Mouse (Mus musculus): ENCODE measurements around the gene A930018P22Rik. TPM values are rescaled to one million over a fixed set of nuclear protein-coding genes. Genes with fewer than 3 reads are reported as not detected.

The A930018P22Rik gene
- polyA plus RNA-seq, 1 experiment = not detected

DNA sequence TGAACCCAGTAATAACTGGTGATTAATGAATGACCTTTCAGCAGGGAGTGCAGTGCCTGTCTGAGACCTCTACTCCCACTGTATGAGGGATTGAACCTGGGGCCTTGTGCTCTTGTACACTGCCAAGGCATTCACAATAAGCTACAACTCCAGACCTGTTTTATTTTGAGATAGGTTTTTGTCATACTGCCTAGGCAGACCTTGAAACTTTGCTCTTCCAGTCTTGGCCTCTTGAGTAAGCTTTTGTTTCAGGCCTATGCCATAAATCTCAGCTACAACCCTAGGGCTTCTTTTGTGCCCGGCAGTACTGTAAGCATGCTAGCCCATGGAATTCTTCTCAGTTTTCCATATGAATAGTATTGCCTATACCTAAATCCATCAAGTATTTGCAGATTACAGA, 3.5 kb upstream of the A930018P22Rik start:
- Histone ChIP-seq H3K27ac (ENCODE audit: insufficient read depth, low read length) (no peak overlapping the region), H3K4me1 (ENCODE audit: control insufficient read depth, insufficient read depth, low read length) (no peaks in the 10 kb centered on the region), H3K4me3 (ENCODE audit: insufficient read depth, low read length) (no peak overlapping the region)
- TF ChIP-seq POLR2A (IDR thresholded peaks at IDR 0.05; ENCODE audit: low read depth, low read length) (no peak), CTCF (IDR thresholded peaks at IDR 0.05; ENCODE audit: borderline replicate concordance, insufficient read depth, low read length) (no peak)

DNA sequence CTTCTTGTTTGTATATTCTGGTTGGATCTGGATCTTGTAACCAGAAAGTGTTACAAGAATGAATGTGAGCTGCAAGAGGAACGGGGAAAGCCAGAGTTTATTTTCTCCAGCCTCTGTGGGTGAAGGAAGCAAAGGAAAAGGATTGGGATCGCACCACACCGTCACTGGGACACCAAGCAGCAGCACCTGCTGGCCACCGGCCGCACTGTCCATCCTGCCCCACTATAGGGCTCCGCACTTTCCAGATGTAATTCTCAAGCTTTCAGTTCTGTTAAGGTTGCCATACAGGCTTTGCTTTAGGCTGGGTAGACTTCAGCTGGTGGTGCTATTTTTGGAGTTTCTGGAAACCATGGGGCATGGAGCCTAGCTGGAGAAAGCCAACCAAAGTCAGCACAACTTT, 2.3 kb upstream of the A930018P22Rik start:
- TF ChIP-seq POLR2A (IDR thresholded peaks at IDR 0.05; ENCODE audit: low read depth, low read length) (no peak), CTCF (IDR thresholded peaks at IDR 0.05; ENCODE audit: borderline replicate concordance, insufficient read depth, low read length) (no peak)
- Histone ChIP-seq H3K4me1 (ENCODE audit: control insufficient read depth, insufficient read depth, low read length) (no peaks in the 10 kb centered on the region), H3K4me3 (ENCODE audit: insufficient read depth, low read length) (no peak overlapping the region), H3K27ac (ENCODE audit: insufficient read depth, low read length) (no peak overlapping the region)

DNA sequence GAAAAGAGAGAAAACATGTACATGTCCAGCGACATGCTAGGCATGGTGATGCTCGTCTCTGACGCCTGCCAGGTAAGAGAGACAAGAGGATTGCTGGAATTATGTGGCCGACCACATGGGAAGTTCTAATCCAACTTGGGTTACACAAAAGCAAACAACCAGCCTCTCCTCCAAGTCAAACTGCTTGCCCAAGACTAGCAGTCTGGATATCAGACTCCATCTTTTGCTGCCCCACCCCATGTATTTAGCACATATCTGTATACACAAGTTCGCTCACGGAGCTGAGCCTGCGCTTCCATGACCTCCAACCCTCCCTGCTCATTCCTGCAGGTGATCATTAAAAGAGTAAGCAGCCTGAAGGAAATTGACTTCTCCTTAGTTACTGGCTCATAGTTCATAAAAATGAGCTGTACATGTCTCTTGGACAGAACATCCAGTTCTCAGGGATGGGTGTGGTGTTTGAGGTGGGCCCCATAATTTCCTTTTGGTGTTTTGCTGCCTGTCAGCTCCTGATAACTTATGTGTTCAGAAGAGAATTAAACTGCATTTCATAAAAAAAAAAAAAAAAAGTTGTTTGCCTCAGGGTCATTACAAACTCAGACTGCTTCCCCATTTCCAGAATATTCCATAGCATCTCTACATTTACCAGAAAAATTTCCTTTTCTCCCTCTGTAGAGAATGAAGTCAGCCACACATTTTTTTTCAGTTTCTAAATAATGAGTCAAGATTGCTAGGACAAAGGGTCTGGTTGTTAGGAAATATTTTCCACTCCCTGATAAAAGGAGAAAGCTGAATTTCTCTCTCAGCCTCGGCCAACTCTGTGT, 676 bp upstream of the A930018P22Rik start:
- TF ChIP-seq CTCF (IDR thresholded peaks at IDR 0.05; ENCODE audit: borderline replicate concordance, insufficient read depth, low read length) (no peak), POLR2A (IDR thresholded peaks at IDR 0.05; ENCODE audit: low read depth, low read length) (no peak)
- H3K27ac ChIP-seq (ENCODE audit: insufficient read depth, low read length) = peak overlapping the region; percentile 14; the same call in 1 of the 2 replicates
- 0 out of 2 replicates have a peak, but pooled peaks cover 3% of the 10 kb centered on the region for H3K4me1 ChIP-seq (ENCODE audit: control insufficient read depth, insufficient read depth, low read length)
- H3K4me3 ChIP-seq (ENCODE audit: insufficient read depth, low read length) = no peak overlapping the region

DNA sequence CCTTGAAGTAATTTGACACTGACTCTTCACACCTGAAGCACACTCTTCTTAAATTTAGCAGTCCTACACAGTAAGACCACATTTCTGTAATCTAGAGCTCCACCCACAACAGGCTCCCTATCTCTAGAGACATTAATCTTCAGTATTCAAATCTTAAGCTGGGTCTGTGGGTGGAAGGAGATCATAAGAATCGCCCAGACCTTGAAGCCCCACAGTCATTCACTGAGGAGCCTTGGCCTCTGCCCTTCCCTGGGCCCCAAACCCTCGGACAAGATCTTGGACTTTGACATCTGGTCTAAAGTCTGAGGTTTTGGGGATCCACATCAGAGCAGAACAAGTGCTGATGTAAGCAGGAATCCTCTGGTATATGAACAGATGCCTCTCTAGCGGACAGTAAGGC, 971 bp downstream of the A930018P22Rik start:
- H3K27ac ChIP-seq (ENCODE audit: insufficient read depth, low read length) = no peak overlapping the region

DNA sequence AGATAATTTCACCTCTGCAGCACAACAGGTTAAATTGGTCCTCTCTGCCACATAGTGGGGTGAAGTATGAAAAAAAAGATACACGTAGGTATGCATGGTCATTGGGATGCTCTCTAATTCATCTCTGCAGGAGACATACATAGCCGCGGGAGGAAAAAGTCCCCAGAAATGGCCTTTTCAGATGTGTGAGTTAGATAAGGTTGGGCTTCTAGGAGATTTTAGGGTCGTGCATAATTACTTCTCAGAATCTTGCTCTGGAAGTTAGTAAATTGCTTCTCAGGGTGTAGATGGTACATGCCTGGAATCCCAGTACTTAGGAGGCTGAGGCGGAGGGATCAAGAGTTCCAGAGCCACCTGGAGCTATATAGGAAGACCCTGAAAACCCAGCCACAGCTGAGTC, 1.5 kb downstream of the A930018P22Rik start:
- TF ChIP-seq CTCF (IDR thresholded peaks at IDR 0.05; ENCODE audit: borderline replicate concordance, insufficient read depth, low read length) = no peak
- no peak for TF ChIP-seq POLR2A (IDR thresholded peaks at IDR 0.05; ENCODE audit: low read depth, low read length)
- Histone ChIP-seq H3K4me3 (ENCODE audit: insufficient read depth, low read length) (no peak overlapping the region), H3K4me1 (ENCODE audit: control insufficient read depth, insufficient read depth, low read length) (0 out of 2 replicates have a peak, but pooled peaks cover 3% of the 10 kb centered on the region), H3K27ac (ENCODE audit: insufficient read depth, low read length) (no peak overlapping the region)

More for the DNA sequence above, 971 bp downstream of the A930018P22Rik start:
- Histone ChIP-seq H3K4me3 (ENCODE audit: insufficient read depth, low read length) (peak overlapping the region; percentile 55), H3K4me1 (ENCODE audit: control insufficient read depth, insufficient read depth, low read length) (0 out of 2 replicates have a peak, but pooled peaks cover 3% of the 10 kb centered on the region)
- TF ChIP-seq CTCF (IDR thresholded peaks at IDR 0.05; ENCODE audit: borderline replicate concordance, insufficient read depth, low read length) = no peak
- no peak for TF ChIP-seq POLR2A (IDR thresholded peaks at IDR 0.05; ENCODE audit: low read depth, low read length)

DNA sequence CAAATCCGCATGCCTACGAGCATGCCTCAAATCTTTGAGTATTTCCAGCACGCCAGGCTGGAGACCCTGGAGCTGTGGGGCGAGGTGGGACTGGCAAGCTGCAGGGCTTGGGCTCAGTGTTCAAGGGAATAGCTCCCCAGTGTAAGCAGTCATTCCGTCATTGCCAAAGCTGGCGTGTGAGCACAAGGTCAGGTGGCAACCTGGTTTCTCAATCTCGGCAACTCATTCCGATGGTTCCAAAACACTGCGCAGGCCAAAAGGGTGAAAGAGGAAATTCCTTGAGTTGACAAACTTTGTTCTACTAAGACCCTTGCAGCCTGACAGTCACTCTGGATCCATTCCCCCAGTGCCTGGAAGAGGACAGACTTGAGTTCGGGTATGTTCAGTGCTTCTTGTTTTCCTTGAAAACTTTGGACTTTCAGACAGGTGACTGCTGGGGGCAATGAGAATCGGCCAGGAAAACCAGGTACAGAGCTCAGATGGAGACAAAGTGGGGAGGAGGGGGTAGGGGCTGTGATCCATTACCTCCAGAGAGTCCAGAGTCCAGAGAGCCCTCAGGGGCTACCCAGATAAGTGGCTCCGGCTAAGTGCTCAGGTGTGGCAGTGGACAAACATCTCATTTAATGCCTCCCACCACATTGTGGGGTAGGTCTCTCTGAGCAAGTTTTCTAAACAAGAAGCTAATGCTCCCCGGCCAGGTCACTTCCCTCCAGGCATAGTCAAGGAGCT, 6.4 kb downstream of the A930018P22Rik start:
- TF ChIP-seq CTCF (IDR thresholded peaks at IDR 0.05; ENCODE audit: borderline replicate concordance, insufficient read depth, low read length) (no peak), POLR2A (IDR thresholded peaks at IDR 0.05; ENCODE audit: low read depth, low read length) (no peak)
- 0 out of 2 replicates have a peak, but pooled peaks cover 3% of the 10 kb centered on the region for H3K4me1 ChIP-seq (ENCODE audit: control insufficient read depth, insufficient read depth, low read length)
- no peak overlapping the region for H3K27ac ChIP-seq (ENCODE audit: insufficient read depth, low read length)
- H3K4me3 ChIP-seq (ENCODE audit: insufficient read depth, low read length) = no peak overlapping the region

DNA sequence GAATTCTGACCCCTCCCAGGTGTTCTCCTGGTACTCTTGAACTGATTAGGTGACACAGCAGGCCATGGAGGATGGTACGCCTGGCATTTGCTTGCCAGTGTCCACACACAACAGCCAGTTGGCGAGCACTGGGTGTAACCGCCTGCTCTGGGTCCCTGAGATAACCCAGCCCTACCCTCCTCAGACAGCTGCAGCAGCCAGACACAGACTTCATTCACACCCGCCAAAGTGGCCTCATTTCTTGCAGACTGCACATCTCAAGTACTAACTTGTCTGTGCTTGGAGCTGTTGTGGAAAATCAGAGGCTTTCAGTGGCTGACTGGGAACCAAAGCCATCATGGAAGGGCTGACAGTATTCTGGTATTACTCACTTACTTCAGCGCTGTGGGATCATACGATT, 7.6 kb downstream of the A930018P22Rik start:
- H3K4me1 ChIP-seq (ENCODE audit: control insufficient read depth, insufficient read depth, low read length) = 0 out of 2 replicates have a peak, but pooled peaks cover 3% of the 10 kb centered on the region
- TF ChIP-seq CTCF (IDR thresholded peaks at IDR 0.05; ENCODE audit: borderline replicate concordance, insufficient read depth, low read length) = no peak
- TF ChIP-seq POLR2A (IDR thresholded peaks at IDR 0.05; ENCODE audit: low read depth, low read length) = no peak
- no peak overlapping the region for H3K27ac ChIP-seq (ENCODE audit: insufficient read depth, low read length)
- no peak overlapping the region for H3K4me3 ChIP-seq (ENCODE audit: insufficient read depth, low read length)

DNA sequence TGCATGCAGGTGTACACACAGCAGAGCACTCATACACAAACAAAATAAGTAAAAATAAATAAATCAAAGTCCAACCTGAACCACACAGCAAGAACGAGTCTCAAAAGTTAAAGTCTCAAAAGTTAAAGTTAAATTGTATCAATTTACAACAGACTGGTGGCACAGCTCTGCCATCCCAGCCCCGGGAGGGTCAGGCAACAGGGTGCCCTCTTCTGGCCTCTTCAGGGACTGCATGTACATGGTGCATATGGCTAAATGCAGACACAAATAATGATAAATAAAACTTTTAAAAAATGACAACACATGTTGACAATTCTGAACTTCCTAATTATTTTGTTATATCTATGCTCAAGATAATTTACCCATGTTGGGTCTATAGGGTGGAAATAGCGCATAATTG, 8.4 kb downstream of the A930018P22Rik start:
- Histone ChIP-seq H3K27ac (ENCODE audit: insufficient read depth, low read length) (no peak overlapping the region), H3K4me1 (ENCODE audit: control insufficient read depth, insufficient read depth, low read length) (no peaks in the 10 kb centered on the region), H3K4me3 (ENCODE audit: insufficient read depth, low read length) (no peak overlapping the region)
- peak; percentile 30; the same call in 1 of the 2 replicates for TF ChIP-seq CTCF (IDR thresholded peaks at IDR 0.05; ENCODE audit: borderline replicate concordance, insufficient read depth, low read length)
- TF ChIP-seq POLR2A (IDR thresholded peaks at IDR 0.05; ENCODE audit: low read depth, low read length) = no peak

DNA sequence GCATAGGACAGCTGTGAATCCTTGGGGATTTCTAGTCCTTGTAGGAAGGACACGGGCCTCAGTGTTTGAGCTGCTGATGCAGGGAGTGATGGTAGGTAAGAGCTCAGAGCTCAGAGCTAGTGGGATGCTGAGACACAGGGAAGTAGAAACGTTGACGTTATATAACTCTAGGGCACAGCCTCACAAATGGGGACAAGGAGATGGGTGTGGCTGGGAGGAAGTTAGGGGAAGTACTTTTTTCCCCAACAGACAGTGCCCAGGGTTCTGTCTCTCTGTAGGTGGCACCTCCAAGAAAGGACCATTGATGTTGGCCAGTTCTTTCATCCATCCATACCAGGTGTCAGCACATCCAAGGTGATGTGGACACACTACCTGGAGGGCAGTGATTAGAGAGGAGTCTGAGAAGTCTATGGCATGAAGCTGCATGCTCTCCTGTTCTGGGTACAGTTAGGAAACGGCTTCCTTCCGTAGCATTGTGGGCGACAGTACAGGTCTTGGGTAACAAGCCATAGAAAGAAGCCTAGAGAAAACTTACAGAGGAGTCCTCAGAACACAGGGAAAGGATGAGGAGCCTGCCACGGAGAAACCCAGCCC, 9.8 kb downstream of the A930018P22Rik start:
- H3K4me1 ChIP-seq (ENCODE audit: control insufficient read depth, insufficient read depth, low read length) = no peaks in the 10 kb centered on the region
- TF ChIP-seq CTCF (IDR thresholded peaks at IDR 0.05; ENCODE audit: borderline replicate concordance, insufficient read depth, low read length) (no peak), POLR2A (IDR thresholded peaks at IDR 0.05; ENCODE audit: low read depth, low read length) (no peak)
- H3K27ac ChIP-seq (ENCODE audit: insufficient read depth, low read length) = no peak overlapping the region
- H3K4me3 ChIP-seq (ENCODE audit: insufficient read depth, low read length) = no peak overlapping the region

Data from embryonic fibroblast, embryonic 13.5 days (primary cell).